Mouse (Mus musculus) neural tube, embryonic 12.5 days (tissue): ENCODE results near the gene Tbc1d8. TPM values are rescaled to one million over a fixed set of nuclear protein-coding genes. Genes with fewer than 3 reads are reported as not detected.

Experiments used
- ATAC-seq: fragments of 200-750 bp; cut with Nextera tagmentation; 2 replicates; pipeline ENCODE4 v1.8.0; 2017; ENCODE audit warnings: low read depth, mild to moderate bottlenecking, moderate TSS enrichment, moderate library complexity; ENCODE audit not compliant: low FRiP score
- H3K27ac ChIP-seq: fragments of 300-500 bp; sonication (generic); 2 replicates; pipeline ENCODE4 v1.5.1; 2016
- H3K27me3 ChIP-seq: fragments of 300-500 bp; sonication (generic); replicated peaks from 2 replicates; pipeline ENCODE4 v1.6.1; 2016; ENCODE audit warnings: mild to moderate bottlenecking
- H3K36me3 ChIP-seq: fragments of 300-500 bp; sonication (generic); 2 replicates; pipeline ENCODE4 v1.6.1; 2016; ENCODE audit warnings: mild to moderate bottlenecking
- H3K4me1 ChIP-seq: fragments of 300-500 bp; sonication (generic); 2 replicates; pipeline ENCODE4 v1.6.1; 2016
- H3K4me2 ChIP-seq: fragments of 300-500 bp; sonication (generic); replicated peaks from 2 replicates; pipeline ENCODE4 v1.6.1; 2016; ENCODE audit warnings: mild to moderate bottlenecking
- H3K4me3 ChIP-seq: fragments of 300-500 bp; sonication (generic); 2 replicates; pipeline ENCODE4 v1.5.1; 2016
- H3K9ac ChIP-seq: fragments of 300-500 bp; sonication (generic); 2 replicates; pipeline ENCODE4 v1.6.1; 2016; ENCODE audit warnings: mild to moderate bottlenecking
- H3K9me3 ChIP-seq: fragments of 300-500 bp; sonication (generic); 2 replicates; pipeline ENCODE4 v1.6.1; 2016; ENCODE audit warnings: mild to moderate bottlenecking
- WGBS: fragments of 180-500 bp; shearing (Covaris S2); methylation state at CpG from one replicate; pipeline ENCODE4 v1.1.7; 2016; 5-methylcytosine and 5-hydroxymethylcytosine counted together
- polyA plus RNA-seq: library from polyadenylated mRNA; unstranded; fragments of >200 nt; fragmentation: Nextera tagmentation; extraction: Ambion mirVana; gene quantifications from 2 replicates; pipeline ENCODE4 v1.2.1, GENCODE M21; 2016

The Tbc1d8 gene
- polyA plus RNA-seq, 1 experiment from 2014 or later = 9.5 TPM

DNA sequence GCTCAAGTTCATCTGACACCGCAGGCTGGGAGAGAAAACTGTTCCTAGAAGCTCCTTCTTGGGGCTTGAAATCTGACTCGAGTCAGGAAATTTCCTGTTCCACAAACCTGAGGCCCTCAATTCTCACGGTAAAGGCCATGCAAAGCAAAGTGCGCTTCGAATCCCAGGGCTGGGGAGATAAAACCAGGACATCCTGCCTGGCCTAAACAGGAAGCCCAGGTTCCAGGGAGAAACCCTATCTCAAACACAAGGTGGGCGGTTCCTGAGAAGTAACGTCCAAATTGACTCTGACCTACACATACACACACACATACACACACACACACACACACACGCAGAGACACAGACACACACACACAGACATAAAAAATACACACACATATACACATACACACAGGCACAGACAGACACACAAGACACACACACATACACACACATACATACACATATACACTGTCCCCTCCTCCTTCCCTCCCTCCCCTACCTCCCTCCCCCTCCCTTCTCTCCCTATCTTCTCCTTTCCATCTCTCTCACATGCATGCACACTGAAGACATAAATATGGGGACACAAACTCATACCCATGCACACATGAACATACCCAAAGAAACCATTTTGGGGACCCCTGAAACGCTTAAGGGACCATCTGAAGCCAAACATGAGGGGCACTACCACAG, 24.3 kb downstream of the Tbc1d8 start:
- no peak overlapping the region for H3K9ac ChIP-seq
- no peaks in the 10 kb centered on the region for H3K36me3 ChIP-seq
- H3K4me3 ChIP-seq = no peak overlapping the region
- peaks cover 9% of the 10 kb centered on the region; the same call in 1 of the 2 replicates for H3K4me1 ChIP-seq
- no peaks in the 10 kb centered on the region for H3K27me3 ChIP-seq
- H3K9me3 ChIP-seq = no peaks in the 10 kb centered on the region
- H3K27ac ChIP-seq = no peak overlapping the region
- WGBS = 86% methylated on average over 9 of the region's 9 CpGs
- no peak overlapping the region for H3K4me2 ChIP-seq
- ATAC-seq = no peak

DNA sequence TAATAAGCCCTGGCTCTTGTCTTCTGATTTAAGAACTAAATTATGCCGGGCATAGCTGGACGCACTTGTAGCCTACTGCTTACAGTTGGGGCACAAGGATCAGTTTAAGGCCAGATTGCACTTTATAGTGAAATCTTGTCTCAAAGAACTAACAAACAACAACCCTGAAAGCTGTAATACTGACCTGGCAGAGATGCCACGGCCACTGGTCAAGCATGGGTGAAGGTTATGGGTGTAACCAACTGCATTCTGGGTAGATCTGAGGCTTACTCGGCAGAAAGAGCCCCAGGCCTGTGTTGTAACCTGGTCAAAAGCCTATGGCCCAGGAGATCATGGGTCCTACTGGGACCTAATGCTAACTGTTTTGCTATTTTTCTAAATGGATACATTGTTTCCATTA, 26.4 kb downstream of the Tbc1d8 start:
- H3K4me2 ChIP-seq = no peak overlapping the region
- WGBS = 89% methylated on average over 4 of the region's 4 CpGs
- no peaks in the 10 kb centered on the region for H3K9me3 ChIP-seq
- ATAC-seq = no peak
- no peak overlapping the region for H3K9ac ChIP-seq
- H3K4me3 ChIP-seq = no peak overlapping the region
- H3K27ac ChIP-seq = no peak overlapping the region
- no peaks in the 10 kb centered on the region for H3K36me3 ChIP-seq
- no peaks in the 10 kb centered on the region for H3K27me3 ChIP-seq
- peaks cover 9% of the 10 kb centered on the region; the same call in 1 of the 2 replicates for H3K4me1 ChIP-seq

DNA sequence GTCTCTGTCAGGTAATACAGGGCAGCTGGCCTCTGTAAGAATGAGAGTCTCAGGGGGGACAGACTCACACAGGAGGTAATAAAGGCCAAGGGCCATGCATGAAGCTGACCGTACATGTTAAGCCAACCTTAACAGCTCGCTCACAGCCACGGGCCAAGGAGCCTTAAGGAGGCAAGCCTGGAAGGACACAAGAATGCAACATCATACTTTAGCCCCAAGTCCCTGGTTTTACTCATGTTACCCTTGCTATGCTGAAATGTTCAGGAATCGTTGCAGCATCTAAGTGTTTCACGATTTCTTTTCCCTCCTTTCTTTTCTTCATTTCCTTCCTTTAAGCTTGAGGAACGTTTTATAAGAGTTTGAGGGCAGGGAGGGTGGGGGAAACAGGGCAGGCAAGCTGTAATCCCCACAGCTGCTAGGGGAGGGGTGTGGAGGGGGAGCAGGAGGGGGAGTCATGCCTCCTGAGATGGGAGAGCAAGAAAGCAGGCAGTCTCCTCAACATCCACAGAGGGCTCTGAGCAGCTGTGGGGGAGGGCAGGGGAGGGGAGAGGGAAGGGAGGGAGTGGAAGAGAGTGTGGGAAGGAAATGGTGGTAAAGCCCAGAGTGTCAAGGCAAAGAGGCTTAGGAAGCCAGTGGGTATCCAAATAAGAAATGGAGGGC, 28.4 kb downstream of the Tbc1d8 start:
- Histone ChIP-seq H3K9ac (no peak overlapping the region), H3K4me2 (no peak overlapping the region), H3K36me3 (no peaks in the 10 kb centered on the region), H3K27me3 (no peaks in the 10 kb centered on the region), H3K4me1 (peaks cover 8% of the 10 kb centered on the region; the same call in 1 of the 2 replicates), H3K4me3 (no peak overlapping the region), H3K9me3 (no peaks in the 10 kb centered on the region), H3K27ac (no peak overlapping the region)
- WGBS = 72% methylated on average over 6 of the region's 6 CpGs
- no peak for ATAC-seq

DNA sequence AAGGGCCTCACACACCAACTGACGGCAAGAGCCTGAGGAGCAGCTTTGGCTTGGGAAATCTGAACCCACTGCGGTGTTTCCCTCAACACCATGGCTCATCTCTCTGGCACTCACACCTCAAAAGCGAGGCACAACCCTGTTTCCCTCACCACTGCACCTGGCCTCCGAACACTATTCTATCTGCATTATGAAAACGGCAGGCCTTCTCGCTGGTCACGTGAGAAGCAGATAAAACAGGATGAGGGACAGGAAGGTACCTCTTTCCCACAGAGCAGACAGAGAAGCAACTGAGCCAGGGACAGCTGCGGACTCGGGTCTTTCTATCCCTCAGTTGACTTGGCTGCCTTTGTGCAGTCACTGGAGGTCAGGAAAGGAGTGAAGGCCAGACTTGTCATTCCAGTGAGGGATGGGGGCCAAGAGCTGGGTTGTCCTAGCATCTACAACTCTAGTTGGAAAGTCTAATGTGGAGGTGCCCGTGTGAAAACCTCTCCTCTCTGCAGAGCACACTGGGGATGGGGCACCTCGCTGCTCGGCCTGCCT, 29.2 kb downstream of the Tbc1d8 start:
- 92% methylated on average over 12 of the region's 12 CpGs for WGBS
- Histone ChIP-seq H3K9ac (no peak overlapping the region), H3K27me3 (no peaks in the 10 kb centered on the region), H3K36me3 (no peaks in the 10 kb centered on the region), H3K27ac (no peak overlapping the region), H3K4me3 (no peak overlapping the region), H3K9me3 (no peaks in the 10 kb centered on the region), H3K4me1 (peaks cover 6% of the 10 kb centered on the region; the same call in 1 of the 2 replicates), H3K4me2 (no peak overlapping the region)
- no peak for ATAC-seq

DNA sequence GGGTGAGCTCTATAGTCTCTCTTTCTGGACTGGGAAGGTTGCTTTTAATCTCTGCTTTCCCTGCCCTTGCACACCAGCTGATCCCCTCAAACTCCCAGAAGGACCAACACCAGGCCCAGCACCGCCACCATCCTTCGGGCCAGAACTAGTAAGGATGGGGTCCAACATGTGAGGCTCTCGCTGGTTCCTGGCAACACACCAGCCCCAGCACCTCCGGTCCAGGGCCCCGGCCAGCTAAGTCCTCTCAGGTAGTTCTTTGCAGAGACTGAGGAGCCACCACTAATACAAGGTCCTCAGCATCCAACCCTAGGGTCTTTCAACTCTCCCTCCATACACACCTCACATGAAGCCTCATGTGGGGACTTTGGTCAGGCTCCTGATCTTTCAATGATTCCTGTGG, 29.7 kb downstream of the Tbc1d8 start:
- ATAC-seq = no peak

DNA sequence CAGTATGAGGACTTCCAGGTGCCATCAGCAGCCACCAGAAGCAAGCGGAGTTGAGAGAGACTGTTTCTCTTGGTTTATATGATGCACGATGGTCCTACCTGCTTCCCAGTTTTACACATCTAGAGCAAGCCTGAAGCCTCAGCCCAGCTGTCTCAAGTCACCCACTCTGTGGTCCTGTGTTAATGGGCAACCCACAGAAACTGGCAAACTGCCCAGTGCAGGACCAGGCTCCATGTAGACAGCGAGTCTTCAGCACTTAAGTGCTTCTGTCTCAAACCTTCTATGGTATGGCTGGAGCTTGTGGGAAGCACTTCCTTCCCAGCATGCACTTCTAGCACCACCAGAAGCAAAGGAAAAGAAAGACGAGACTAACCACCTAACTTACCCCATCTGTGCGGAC, 30.3 kb downstream of the Tbc1d8 start:
- WGBS = 88% methylated on average over 5 of the region's 5 CpGs
- Histone ChIP-seq H3K9me3 (no peaks in the 10 kb centered on the region), H3K4me3 (no peak overlapping the region), H3K4me2 (no peak overlapping the region), H3K27ac (no peak overlapping the region), H3K27me3 (no peaks in the 10 kb centered on the region), H3K36me3 (no peaks in the 10 kb centered on the region), H3K4me1 (peaks cover 6% of the 10 kb centered on the region; the same call in 1 of the 2 replicates), H3K9ac (no peak overlapping the region)
- ATAC-seq = no peak

More for the DNA sequence above, 29.7 kb downstream of the Tbc1d8 start:
- peaks cover 6% of the 10 kb centered on the region; the same call in 1 of the 2 replicates for H3K4me1 ChIP-seq
- H3K27me3 ChIP-seq = no peaks in the 10 kb centered on the region
- no peaks in the 10 kb centered on the region for H3K9me3 ChIP-seq
- H3K36me3 ChIP-seq = no peaks in the 10 kb centered on the region
- no peak overlapping the region for H3K4me3 ChIP-seq
- no peak overlapping the region for H3K9ac ChIP-seq
- WGBS = 93% methylated on average over 5 of the region's 5 CpGs
- no peak overlapping the region for H3K27ac ChIP-seq
- H3K4me2 ChIP-seq = no peak overlapping the region

DNA sequence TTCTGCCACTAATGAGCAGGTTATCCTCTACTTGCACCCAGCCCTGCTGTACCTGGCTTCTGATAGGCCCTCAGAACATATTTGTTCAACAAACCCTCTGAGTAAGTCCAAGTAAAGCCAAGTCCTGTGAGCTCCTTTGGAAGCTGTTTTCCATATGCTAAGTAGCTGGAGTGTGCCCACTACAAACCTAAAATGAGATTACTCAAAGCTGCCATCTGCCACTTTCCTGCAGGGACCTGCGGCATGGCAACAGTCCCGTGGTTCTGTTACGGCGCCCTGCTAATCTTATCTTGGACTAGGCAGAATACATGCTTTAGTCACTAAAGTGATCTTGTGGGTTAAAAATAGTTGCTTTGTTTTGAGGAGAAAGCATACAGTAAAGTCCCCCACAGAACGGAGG, 32.4 kb downstream of the Tbc1d8 start:
- Histone ChIP-seq H3K27me3 (no peaks in the 10 kb centered on the region), H3K27ac (no peak overlapping the region), H3K4me3 (no peak overlapping the region), H3K9me3 (no peaks in the 10 kb centered on the region), H3K4me1 (peaks cover 6% of the 10 kb centered on the region; the same call in 1 of the 2 replicates), H3K4me2 (no peak overlapping the region), H3K36me3 (no peaks in the 10 kb centered on the region), H3K9ac (no peak overlapping the region)
- WGBS = 89% methylated on average over 5 of the region's 5 CpGs
- no peak for ATAC-seq

DNA sequence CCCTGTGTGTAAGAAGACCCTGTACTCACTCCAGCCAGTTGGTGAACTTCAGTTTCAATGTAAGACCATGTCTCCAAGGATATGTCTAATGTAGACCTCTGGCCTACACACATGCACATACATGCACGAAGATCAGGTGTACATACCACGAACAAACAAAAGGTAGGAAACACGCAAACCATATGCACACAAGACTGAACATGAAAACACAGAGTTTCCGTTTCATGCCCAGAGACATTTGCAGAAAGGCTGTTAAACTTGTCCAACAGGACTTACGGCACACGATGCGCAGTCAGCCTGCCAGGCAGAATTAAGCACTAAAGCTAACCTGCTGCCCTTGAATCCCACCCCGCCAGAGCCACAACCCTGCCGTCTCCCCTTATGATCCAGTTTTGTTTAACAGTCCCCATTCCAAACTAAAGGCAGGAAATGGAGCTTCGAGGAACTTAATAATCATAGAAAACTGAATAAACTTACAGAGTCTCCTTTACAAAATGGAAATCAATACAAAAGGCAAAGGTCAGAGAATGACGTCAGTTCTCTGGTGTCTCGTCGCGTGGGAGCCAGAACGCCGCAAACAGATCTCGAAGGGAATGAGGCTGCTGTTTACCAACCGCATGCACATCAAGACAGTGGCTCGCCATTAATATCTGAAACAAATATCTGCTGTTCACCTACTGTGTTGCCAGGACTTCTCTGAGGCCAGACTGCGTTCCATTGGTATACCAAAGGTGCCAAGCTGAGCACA, 33.1 kb downstream of the Tbc1d8 start:
- WGBS = 90% methylated on average over 20 of the region's 20 CpGs

DNA sequence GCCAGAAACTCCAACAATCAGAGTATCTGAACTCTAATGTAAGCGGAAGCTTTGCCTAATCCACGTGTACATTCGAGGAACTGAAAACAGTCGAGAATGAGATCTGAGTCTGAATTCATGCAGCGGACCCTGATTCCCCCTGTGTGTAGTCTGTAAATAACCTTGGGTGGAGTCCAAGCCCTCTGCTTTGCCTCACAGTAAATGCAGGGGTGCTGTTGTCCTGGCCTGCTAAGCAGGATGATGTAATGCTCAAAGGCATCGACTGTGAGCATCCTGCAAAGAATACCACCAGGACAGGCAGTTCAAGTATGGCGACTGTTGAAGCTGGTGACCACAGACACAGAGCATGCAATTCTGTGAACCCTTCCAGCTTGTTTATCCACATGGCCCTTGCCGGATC, 34.8 kb downstream of the Tbc1d8 start:
- Histone ChIP-seq H3K27ac (no peak overlapping the region), H3K4me1 (no peaks in the 10 kb centered on the region), H3K9ac (no peak overlapping the region), H3K4me2 (no peak overlapping the region), H3K9me3 (no peaks in the 10 kb centered on the region), H3K4me3 (no peak overlapping the region), H3K36me3 (no peaks in the 10 kb centered on the region), H3K27me3 (no peaks in the 10 kb centered on the region)
- 83% methylated on average over 8 of the region's 8 CpGs for WGBS
- ATAC-seq = no peak

More for the DNA sequence above, 33.1 kb downstream of the Tbc1d8 start:
- H3K27ac ChIP-seq = no peak overlapping the region
- H3K4me3 ChIP-seq = no peak overlapping the region
- H3K9me3 ChIP-seq = no peaks in the 10 kb centered on the region
- peaks cover 2% of the 10 kb centered on the region; the same call in 1 of the 2 replicates for H3K4me1 ChIP-seq
- no peaks in the 10 kb centered on the region for H3K36me3 ChIP-seq
- H3K27me3 ChIP-seq = no peaks in the 10 kb centered on the region
- no peak overlapping the region for H3K4me2 ChIP-seq
- no peak for ATAC-seq
- no peak overlapping the region for H3K9ac ChIP-seq

DNA sequence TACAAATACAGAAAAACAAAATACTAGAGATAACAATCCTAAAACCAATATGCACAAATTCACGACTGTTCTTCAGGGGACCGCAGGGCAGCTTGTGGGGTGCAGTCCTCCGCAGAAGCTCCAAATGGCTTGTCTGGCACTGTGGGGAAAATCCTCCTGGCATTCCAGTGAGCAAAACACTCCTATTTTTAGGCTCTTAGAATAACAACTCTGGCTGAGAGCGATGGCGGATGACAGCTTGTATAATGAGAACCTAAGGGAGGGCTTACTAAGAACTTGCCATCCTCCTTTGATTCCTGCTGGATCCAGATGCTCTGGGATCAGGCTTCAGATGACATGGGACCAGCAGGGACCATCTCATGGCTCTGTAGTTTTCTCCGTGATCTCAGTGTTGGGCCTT, 36.9 kb downstream of the Tbc1d8 start:
- Histone ChIP-seq H3K27ac (no peak overlapping the region), H3K9ac (no peak overlapping the region), H3K27me3 (no peaks in the 10 kb centered on the region), H3K9me3 (no peaks in the 10 kb centered on the region), H3K36me3 (no peaks in the 10 kb centered on the region), H3K4me3 (no peak overlapping the region), H3K4me2 (no peak overlapping the region), H3K4me1 (no peaks in the 10 kb centered on the region)
- 88% methylated on average over 6 of the region's 6 CpGs for WGBS
- ATAC-seq = no peak

DNA sequence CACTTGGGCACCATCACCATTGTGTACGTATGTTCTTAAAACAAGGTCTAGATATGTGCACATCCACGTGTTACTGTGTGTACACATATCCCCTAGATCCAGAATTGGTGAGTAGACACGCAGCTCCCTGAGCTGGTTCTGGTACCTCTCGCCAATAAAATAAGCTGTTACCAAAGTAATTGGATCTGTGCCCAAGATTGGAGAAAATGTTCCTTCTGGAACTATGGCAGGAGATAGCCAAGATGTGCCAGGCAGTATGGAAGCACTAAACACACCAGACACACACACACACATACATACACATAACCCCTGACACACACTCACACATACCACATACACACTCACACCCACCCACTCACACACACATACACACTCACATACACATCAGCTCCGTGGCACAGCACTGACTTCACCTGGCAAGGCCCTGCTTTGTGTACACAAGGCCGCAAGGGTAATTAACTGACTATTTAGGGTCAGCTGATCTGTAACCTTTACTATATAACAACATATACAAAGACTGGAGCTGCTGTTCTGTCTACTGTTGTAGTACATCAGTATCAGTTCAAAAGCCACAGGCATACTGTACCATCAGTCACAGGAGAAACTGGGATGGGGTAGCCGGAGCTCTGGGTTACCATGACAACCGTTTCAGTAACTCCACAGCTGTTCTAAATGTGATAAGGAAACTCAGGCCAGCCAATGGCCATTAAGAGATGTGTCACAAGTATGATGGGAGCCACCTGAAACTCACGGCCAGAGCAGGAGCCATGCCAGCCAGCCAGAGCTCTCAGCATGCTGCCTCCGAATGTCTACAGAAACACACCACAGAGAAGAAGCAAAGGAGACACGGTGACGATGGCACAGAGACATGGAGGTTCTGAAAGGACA, 38.6 kb downstream of the Tbc1d8 start:
- Histone ChIP-seq H3K27ac (no peak overlapping the region), H3K4me2 (no peak overlapping the region), H3K9me3 (no peaks in the 10 kb centered on the region), H3K36me3 (no peaks in the 10 kb centered on the region), H3K27me3 (no peaks in the 10 kb centered on the region), H3K4me3 (no peak overlapping the region), H3K9ac (no peak overlapping the region), H3K4me1 (no peaks in the 10 kb centered on the region)
- WGBS = 85% methylated on average over 12 of the region's 12 CpGs
- ATAC-seq = no peak
